Mouse (Mus musculus): Measurements from ENCODE around the gene Epb41l5.

The Epb41l5 gene

DNA sequence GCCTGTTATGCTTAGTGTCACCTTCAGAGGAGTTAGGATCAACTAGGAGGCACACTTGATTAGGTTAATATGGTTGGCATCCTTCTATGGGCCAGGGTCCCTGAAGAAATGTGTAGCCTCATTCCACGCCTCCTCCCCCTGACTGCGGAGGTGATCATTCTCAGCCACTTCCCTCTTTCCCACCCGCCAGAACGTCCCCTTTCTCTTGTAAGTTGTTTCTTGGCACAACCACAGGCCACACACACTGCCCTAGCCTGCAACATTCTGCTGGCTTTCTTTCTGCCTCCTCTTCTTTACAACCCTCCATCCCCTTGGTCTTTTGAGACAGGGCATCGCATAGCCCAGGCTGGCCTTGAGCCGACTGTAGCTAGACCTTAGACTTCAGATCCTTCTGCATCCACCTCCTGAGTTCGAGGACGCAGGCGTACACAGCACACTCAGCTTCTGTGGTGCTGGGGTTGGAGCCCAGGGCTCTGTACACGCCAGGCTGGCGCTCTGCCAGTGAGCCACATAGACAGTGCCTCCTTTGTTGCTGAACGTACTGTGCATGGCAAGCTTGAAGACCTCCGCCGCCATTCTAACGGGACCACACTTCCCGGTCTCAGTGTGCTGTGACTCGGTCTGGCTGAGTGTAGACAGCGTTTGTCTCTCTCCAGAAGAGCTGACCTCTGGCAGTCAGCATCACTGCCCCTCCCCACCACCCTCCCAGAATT is 115.6 kb downstream of the Epb41l5 start:
- DNase-seq (ENCODE audit: low read depth, low spot score), result no peak

DNA sequence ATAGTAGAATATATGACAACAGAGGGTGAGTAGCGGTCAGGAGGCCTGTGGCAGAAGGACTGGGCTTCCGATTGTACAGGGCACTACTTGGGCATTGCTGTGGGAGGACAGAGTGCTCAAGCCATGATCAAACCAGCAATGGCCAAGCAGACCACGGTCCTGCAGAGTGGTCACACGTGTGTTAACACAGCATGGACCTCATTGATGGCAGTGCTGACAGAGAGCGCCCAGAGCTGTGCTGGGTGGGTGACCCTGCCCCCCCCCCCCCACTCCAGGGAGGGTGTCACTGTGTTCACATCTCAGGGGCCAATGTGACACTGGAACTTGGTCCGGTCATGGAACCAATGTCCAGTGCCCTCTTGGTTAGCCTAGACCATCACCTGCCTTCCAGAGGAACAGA is 116.6 kb downstream of the Epb41l5 start:
- DNase-seq (ENCODE audit: low read depth, low spot score), result no peak

DNA sequence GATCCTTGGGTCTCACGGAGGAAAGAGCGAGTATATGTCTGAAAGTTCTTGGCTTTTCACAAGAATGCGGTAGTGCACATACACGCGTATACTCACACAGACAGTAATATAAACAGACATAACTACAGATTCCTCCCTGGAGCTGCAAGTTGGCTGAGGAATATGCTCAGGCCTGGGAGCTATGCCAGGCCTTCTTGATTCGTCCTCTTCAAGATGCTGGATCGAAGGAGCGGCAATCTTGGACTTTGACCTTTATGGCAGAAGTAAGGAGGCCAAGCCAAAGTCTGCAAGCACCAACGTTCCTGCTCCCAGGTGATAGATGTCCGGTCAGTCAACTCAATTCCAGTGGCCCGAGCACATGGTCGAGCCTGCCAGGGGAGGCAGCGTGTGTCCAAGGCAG is 117.9 kb downstream of the Epb41l5 start:
- DNase-seq (ENCODE audit: low read depth, low spot score), result no peak

DNA sequence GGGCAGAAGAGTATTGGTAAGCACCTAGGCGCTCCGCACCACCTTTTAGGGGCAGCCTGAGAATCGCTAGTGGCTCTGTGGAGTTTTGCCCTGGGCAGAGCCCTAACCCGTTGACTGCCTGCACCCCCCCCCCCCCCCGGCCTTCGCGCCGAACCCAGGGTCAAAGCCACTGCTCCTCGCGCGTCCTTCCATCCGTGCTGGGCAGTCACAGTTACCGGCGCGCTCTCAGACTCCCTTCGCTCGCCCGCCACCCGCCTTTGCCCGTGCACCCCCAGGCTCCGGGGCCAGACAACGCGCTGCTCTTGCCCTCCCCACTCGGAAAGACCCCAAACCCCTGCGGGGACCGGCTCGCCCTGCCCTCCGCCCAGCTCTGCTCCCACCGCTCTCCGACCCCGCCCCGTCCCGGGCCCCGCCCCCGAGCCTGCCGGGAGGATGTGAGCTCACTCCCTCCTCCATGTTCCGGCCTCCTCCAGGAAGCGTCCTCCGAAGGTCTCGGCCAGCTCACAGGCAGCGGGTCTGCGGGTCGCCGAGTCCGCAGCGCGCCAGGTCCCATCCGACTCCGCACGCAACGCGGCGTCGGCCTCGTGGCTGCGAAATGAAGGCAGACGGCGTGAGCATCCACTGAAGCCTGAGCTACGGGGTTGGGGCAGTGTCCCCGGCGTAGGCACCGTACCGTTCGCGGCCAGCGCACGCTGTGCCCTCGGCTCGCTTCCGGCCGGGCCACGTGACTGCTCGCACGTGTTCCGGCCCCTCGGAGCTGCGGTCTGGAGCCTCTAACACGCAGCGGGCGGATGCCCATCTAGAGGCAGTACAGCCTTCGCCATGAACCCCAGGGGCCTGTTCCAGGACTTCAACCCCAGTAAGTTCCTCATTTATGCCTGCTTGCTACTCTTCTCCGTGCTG is 122.9 kb downstream of the Epb41l5 start, which contains the start of gene Tmem185b:
Tmem185b (plus strand) TSS at position 472 of the 903 bp plus-strand sequence.
- peak; percentile 59 for DNase-seq (ENCODE audit: low read depth, low spot score)

DNA sequence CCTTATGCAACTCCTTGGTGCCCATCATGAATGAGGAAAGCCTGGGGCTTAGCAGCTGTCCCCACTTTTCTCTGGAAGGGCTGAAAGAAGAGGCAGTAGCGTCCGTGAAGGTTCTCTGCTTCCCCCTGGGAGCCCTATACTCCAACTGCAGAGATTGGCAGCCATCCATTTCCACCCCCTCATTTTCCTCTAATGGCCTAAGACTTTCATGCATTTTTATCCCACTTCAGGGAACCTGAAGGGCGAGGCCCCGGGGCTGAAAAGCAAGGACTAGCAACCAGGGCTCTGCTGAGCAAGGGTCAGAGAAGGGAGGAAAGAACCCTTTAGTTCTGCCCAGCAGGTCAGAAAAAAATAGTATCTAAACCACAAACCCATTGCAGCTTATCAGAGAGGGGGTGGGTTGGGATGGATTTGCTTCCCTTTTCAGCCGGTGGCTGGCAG is 123.8 kb downstream of the Epb41l5 start:
- DNase-seq (ENCODE audit: low read depth, low spot score), result peak; percentile 69

DNA sequence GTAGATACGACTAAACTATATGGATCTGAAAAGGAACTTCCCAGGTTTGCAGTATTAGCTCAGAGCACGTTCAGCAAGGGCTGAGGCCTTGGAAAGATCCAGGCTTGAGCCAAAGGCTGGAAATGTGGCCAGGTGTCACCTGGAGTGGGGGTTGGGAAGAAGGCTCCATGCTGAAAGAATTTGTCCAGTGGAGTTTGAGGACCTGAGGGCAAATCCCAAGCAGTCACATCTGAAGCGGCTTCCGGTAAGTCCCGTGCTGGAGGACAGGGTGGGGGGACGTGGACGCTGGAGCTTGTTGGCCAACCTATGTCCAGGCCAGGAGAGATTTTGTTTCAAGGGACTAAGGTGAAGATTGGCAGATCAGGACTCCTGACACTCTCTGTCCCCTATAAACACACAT is 125.0 kb downstream of the Epb41l5 start:
- DNase-seq (ENCODE audit: low read depth, low spot score), result no peak

DNA sequence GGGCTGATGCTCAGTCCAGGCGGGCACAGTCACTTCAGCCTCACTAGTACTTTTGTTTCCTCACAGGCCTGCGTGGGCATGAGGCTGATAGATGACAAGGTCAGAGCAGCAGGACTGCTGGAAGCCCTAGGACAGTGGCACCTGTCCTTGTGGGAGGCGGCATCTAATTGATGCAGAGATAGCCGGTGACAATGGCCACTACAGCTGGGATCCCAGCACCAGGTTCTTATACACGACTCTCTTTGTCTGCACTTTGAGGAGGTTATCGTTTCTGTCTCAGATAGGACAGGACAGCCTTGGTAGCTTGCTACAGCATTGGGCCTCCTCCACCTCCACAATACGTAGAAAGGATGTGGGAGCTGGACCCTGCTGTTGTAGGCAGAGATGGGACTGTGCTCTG is 125.4 kb downstream of the Epb41l5 start:
- DNase-seq (ENCODE audit: low read depth, low spot score), result no peak

DNA sequence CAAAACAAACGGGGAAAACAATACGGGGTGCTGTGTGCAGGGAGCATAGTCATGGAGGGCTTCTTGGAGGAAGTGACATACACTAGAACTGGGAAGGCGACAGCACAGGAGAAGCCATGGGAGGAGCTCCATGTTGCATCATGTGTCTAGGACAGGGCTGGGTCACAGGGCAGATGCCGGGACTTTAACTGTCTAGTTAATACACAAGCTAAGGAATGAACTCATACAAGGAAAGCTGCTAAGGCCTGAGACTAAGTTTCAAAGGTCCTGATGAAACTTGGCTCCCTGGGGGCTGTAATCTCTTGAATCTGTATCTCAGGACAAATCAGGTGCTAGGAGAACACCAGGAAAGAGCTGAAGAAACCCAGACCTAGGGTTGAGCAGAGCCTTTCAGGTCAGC is 126.1 kb downstream of the Epb41l5 start:
- DNase-seq (ENCODE audit: low read depth, low spot score), result no peak

DNA sequence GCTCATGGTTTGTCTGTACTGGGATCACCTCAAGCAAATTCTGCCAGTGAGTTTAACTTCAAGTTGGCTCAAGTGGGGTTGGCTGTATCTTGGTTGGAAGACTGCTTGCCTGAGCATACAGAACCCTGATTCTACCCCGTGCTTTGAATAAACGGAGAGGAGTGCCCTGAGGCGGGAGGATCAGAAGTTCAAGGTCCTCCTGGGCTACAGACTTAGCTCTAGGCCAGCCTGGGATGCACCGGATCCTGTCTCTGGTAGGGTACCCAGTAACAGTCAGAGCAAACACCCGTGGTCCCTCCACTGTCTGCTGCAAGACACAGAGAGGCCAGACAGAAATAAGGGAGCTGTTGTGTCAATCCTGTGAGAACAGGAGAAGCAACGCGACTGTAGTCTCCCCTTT is 127.1 kb downstream of the Epb41l5 start:
- DNase-seq (ENCODE audit: low read depth, low spot score), result no peak

DNA sequence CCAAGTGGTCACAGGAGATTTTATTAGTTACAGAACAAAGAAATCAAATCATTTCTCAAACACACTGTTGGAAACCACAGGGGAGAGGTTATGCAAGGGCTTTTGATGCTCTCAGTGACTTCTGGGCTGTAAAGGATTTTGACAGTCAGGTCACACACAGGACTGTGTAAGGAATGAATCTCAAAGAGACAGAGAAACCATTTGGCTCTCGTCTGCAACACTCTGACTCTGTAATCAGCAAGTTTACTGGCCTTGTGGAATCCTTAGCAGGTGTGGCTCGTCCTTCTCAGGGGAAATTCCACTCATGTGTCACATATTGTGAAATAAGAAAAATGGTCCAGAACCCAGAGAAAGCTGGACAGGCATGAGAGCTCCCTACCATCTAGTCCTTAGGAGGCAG is 127.8 kb downstream of the Epb41l5 start:
- DNase-seq (ENCODE audit: low read depth, low spot score), result peak; percentile 42

DNA sequence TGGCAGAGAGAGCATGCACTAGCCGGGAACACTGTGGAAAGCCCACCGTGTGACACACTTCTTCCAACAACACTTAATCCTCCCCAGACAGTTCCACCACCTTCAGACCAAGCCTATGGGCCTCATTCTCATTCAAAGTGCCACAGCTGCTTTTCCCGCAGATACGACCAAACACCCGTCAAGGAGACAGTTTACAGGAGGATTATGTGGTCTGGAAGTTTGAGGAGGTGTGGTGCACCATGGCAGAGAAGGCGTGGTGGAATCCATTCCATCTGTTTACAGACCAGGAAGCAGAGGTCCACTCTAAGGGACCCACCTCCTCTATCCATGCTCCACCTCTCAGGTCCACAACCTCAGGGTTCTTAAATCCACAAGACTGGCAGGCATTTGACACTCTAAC is 129.5 kb downstream of the Epb41l5 start:
- DNase-seq (ENCODE audit: low read depth, low spot score), result no peak

DNA sequence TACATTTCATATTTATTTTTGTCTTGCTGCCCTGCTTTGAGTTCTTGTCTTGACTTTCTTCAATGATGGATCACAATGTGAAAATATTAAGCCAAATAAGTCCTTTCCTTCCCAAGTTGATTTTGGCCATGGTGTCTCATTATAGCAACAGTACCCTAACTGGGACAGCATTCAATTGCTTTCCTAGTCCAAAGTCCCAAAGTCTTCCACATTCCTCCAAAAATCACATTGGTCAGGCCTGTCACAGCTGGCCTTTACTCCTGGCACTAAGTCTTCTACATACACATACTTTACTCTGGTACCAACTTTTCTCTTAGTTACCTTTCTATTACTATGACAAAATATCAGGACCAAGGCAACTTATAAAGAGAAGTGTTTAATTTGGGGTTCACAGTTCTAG is 130.0 kb downstream of the Epb41l5 start:
- DNase-seq (ENCODE audit: low read depth, low spot score), result no peak

DNA sequence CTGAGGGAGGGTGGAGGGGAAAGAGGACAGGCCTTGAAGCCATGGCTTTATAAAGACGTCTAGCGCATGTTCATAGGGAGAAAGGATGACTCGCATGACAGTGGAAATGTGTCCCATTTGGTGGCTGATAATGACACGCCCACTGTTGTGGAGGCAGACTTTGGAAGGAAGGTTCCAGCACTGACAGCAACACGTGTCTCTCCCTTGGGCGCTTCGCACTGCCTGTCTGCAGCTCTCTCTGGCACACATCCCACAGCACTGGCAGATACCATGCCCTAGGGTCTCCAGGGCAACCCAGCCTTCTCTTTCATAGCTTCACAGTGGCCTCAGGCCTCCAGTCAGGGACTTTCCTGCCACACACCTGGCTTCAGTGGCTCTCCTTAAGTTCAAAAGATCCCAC is 130.7 kb downstream of the Epb41l5 start:
- no peak for DNase-seq (ENCODE audit: low read depth, low spot score)

DNA sequence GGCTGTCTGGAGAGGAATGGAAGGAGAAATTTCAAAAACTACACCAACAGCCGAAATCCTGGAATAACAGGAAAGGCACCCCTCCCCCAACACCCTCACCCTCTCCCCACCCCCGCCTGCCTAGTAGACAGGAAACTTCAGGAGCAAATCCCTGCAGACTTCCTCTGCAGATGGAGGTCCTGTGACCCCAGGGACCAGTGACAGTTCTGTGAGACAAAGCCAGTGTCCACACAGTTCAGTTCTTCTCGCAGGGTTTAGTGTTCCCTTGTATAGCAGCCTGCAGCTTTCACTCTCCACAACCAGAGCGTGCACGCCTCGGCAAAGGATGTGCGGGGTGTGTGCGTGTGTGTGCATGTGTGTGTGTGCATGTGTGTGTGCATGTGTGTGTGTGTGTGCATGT is 137.9 kb downstream of the Epb41l5 start:
- DNase-seq (ENCODE audit: low read depth, low spot score), result no peak

DNA sequence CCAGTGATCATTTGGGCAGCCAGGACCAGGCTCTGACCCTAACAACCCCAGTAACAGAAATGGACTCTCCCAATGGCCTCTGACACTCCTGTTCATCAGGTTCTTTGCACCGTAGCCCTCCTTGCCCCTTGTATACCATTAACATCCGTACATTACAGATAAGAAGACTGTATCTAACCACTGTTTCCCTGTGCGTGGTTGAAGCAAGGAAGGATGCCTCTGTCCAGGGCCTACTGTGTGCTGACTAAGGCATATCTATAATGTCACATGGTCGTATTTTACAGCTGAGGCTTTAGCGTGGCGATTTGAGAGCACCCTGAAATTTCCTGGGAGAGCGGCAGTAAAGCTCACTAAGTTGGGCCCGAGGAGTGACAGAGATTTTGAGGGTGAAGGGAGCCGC is 138.4 kb downstream of the Epb41l5 start:
- no peak for DNase-seq (ENCODE audit: low read depth, low spot score)

DNA sequence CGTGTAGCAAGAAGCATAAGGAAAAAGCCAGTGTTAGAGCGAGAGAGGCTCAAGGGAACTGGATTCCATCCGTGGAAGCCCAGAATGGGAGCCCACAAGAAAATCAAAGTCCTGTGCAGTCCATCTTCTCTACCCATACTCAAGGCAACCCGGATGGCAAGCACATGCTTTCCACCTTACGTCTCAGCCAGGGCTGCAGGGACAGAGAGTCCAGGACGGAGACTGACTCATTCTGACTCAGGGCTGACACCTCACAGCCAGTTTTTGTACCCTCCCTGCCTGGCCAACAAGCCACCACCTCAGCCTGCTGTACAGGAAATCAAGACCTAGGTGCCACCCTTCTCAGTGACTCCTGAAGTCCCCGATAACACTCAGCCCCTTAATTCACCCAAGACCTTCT is 139.3 kb downstream of the Epb41l5 start:
- peak; percentile 87 for DNase-seq (ENCODE audit: low read depth, low spot score)

DNA sequence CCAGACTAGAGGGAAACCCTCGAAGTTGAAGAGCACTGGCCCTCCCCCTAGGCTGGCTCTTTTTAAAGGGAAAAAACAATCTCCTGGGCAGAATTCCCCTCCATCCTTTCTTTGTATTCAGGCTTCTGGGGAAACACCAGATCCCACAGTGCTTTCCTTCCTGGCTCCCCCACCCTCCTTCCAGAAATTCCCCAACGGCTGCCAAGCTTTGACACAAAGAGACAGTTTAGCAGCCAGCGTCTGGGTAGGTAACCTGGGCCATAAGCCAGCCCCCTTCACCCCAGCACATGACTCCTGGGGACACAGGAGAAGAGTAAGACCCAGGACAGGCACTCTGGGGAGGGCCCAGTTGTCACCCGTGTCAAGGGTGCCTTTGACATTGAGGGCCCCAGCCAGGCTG is 140.3 kb downstream of the Epb41l5 start:
- peak; percentile 51 for DNase-seq (ENCODE audit: low read depth, low spot score)

DNA sequence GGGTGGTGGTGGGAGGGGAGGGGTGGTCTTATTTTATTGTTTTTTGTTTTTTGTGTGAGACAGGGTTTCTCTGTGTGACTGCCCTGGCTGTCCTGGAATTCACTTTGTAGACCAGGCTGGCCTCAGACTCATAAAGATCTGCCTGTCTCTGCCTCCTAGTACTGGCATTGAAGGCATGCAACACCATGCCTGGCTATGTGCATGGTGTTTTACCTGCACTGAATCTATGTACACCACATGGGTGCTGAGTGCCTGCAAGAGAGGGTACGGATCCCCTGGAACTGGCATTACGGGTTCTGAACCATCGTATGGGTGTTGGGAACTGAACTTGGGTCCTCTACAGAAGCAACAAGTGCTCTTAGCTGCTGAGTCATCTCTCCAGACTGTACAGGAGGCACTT is 142.8 kb downstream of the Epb41l5 start:
- no peak for DNase-seq (ENCODE audit: low read depth, low spot score)

DNA sequence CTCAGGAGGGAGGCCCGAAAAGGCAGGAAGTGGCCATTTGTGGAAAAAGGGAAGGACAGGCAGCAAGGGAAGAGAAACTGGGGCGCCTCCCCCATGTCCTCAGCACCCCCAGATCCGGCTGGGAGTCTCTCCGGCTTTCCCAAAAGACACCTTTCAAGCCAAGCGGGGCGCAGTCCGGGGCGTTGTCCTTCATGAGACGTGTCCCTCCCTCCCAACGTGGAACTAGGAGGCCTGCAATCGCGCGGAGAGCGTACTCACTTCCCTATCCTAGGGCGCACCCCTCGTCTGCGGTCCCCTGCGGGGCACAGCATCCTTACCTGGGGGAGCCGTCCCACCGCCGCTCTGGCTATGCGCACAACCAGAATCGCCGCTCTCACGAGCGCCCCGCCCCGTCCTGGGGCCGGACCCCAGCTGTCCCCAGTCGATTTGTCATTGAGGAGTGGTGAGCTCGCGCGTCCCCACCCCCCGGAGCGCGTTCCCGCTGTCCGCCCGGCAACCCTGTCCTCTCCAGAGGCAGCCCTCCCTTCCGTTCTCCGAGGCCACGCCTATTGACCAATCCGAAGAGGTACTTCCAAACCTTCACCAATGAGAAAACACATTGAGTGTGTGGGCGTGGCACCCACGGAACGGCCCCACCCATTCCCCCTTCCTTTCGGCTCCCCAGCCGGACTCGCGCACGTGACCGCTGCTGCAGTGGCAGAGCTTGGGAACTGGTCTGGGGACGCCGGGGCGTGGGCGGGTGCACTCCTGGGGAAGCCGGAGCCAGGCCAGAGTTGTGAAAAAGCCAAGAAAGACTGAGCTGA is 144.3 kb downstream of the Epb41l5 start, which contains the start of gene Ralb:
Ralb (minus strand) TSS at position 535 of the 803 bp plus-strand sequence.
- peak; percentile 99 for DNase-seq (ENCODE audit: low read depth, low spot score)

DNA sequence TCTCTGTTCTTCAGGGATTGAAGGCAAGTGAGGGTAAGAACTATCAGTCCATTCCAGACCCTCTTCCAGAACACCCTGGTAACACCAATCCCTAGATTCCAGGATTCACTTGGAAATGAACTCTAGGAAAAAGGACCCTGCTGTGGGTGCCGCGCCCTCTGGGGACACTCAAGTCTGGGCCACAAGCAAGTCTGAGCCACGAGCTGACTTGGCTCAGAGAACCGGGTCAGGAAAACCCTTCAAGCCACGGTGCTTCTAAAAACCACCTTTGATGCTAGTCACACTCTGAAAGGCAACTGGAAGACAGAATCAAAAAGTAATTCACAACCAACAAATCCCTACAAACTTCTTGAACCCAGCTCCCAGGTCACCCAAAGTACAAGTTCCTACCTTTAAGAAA is 145.0 kb downstream of the Epb41l5 start:
- DNase-seq (ENCODE audit: low read depth, low spot score), result peak; percentile 30

DNA sequence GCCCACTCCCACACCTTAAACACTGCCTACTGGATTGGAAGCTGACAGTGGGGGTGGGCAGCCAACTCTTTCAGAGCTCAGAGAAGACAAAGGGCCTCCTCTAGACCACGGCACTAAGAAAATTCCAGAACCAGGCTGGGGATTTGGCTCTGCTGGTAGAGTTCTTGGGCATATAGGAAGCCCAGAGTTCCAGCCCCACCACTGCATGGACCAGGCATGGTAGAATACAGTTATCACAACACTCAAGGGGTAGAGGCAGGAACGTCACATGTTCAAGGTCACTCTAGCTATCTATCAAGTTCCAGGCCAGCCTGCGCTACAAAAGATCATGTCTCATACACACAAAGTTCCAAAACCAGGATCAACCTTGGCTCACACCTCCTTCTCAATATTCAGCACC is 145.6 kb downstream of the Epb41l5 start:
- DNase-seq (ENCODE audit: low read depth, low spot score), result no peak

DNA sequence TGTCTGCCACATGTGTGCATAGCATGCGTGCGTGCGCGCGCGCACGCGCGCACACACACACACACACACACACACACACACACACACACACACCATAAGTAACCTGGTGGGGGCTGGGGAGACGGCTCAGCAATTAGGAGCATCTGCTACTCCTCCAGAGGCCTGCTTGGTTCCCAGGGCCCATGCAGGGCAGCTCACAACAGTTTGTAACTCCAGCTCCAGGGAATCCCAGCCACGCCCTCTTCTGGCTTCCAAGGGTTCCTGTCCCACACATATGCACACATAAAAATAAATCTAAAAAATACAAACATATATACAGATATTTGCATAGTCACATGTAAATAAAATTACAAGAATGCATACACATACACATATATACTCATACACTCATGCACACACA is 146.1 kb downstream of the Epb41l5 start:
- peak; percentile 57 for DNase-seq (ENCODE audit: low read depth, low spot score)
